Mouse (Mus musculus) lung, embryonic 15.5 days (tissue): Measurements from ENCODE around the gene 1700018B08Rik. TPM values are rescaled to one million over a fixed set of nuclear protein-coding genes. Genes with fewer than 3 reads are reported as not detected.

Source experiments
- ATAC-seq: fragments of 200-750 bp; cut with Nextera tagmentation; 2 replicates; pipeline ENCODE4 v1.8.0; 2017; ENCODE audit warnings: moderate number of reproducible peaks, borderline replicate concordance; ENCODE audit not compliant: low FRiP score, low TSS enrichment; ENCODE audit errors: extremely low read depth
- H3K27ac ChIP-seq: fragments of 300-500 bp; sonication (generic); 2 replicates; pipeline ENCODE4 v1.5.1; 2015; ENCODE audit warnings: moderate library complexity, mild to moderate bottlenecking, inconsistent platforms
- H3K27me3 ChIP-seq: fragments of 300-500 bp; sonication (generic); 2 replicates; pipeline ENCODE4 v1.6.1; 2015; ENCODE audit warnings: inconsistent platforms
- H3K36me3 ChIP-seq: fragments of 300-500 bp; sonication (generic); 2 replicates; pipeline ENCODE4 v1.6.1; 2015; ENCODE audit warnings: inconsistent platforms
- H3K4me1 ChIP-seq: fragments of 300-500 bp; sonication (generic); 2 replicates; pipeline ENCODE4 v1.6.1; 2015; ENCODE audit warnings: inconsistent platforms
- H3K4me2 ChIP-seq: fragments of 300-500 bp; sonication (generic); 2 replicates; pipeline ENCODE4 v1.6.1; 2015; ENCODE audit warnings: inconsistent platforms, mild to moderate bottlenecking, moderate library complexity
- H3K4me3 ChIP-seq: fragments of 300-500 bp; sonication (generic); 2 replicates; pipeline ENCODE4 v1.5.1; 2015; ENCODE audit warnings: mild to moderate bottlenecking, inconsistent platforms
- H3K9ac ChIP-seq: fragments of 300-500 bp; sonication (generic); 2 replicates; pipeline ENCODE4 v1.6.1; 2015; ENCODE audit warnings: inconsistent platforms
- H3K9me3 ChIP-seq: fragments of 300-500 bp; sonication (generic); 2 replicates; pipeline ENCODE4 v1.6.1; 2016; ENCODE audit warnings: inconsistent platforms
- WGBS: fragments of 180-500 bp; shearing (Covaris S2); methylation state at CpG from one replicate; pipeline ENCODE4 v1.1.7; 2015; 5-methylcytosine and 5-hydroxymethylcytosine counted together
- polyA plus RNA-seq: library from polyadenylated mRNA; unstranded; fragments of >200 nt; fragmentation: Nextera tagmentation; extraction: Ambion mirVana; gene quantifications from 2 replicates; pipeline ENCODE4 v1.2.1, GENCODE M21; 2015

The 1700018B08Rik gene
- polyA plus RNA-seq, 1 experiment from 2014 or later = not detected

- peak within 1 kb of the TSS; percentile 79 for H3K4me3 ChIP-seq
- no peaks in the 10 kb centered on the region; the same call in 1 of the 2 replicates for H3K27me3 ChIP-seq
- peak; percentile 92 for ATAC-seq
- peak within 1 kb of the TSS; percentile 69 for H3K9ac ChIP-seq
- no peaks in the 10 kb centered on the region for H3K36me3 ChIP-seq
- peaks cover 25% of the 10 kb centered on the region for H3K4me1 ChIP-seq
- under 1% methylated on average over 56 of the region's 63 CpGs for WGBS
- H3K9me3 ChIP-seq = no peaks in the 10 kb centered on the region
- 0 out of 2 replicates have a peak within 1 kb of the TSS, but pooled peaks have one; percentile 32 for H3K27ac ChIP-seq
- peak within 1 kb of the TSS; percentile 78 for H3K4me2 ChIP-seq
These were observed 34.7 kb upstream of the 1700018B08Rik start, which contains the start of gene Fbxo31 for GRCm38 (mm10) chr8:121578676-121579451. TSS of gene Fbxo31 (minus strand) at chr8:121578806.

GRCm38 (mm10) chr8:121577751-121578675, 33.9 kb upstream of the 1700018B08Rik start:
- H3K27me3 ChIP-seq = no peaks in the 10 kb centered on the region
- H3K4me1 ChIP-seq = peaks cover 34% of the 10 kb centered on the region
- 1% methylated on average over 37 of the region's 44 CpGs for WGBS
- no peaks in the 10 kb centered on the region for H3K36me3 ChIP-seq
- H3K4me2 ChIP-seq = peak overlapping the region; percentile 78
- H3K9ac ChIP-seq = peak overlapping the region; percentile 69
- 0 out of 2 replicates have a peak overlapping the region, but pooled peaks have one; percentile 32 for H3K27ac ChIP-seq
- peak overlapping the region; percentile 79 for H3K4me3 ChIP-seq
- H3K9me3 ChIP-seq = no peaks in the 10 kb centered on the region
- peak; percentile 1; the same call in 1 of the 2 replicates for ATAC-seq

- no peak for ATAC-seq
- Histone ChIP-seq H3K9me3 (no peaks in the 10 kb centered on the region), H3K4me3 (no peak overlapping the region), H3K27me3 (no peaks in the 10 kb centered on the region), H3K4me1 (peaks cover 42% of the 10 kb centered on the region), H3K9ac (no peak overlapping the region), H3K27ac (no peak overlapping the region), H3K36me3 (no peaks in the 10 kb centered on the region), H3K4me2 (no peak overlapping the region)
- 84% methylated on average over 3 of the region's 3 CpGs for WGBS
These were observed 31.5 kb upstream of the 1700018B08Rik start for GRCm38 (mm10) chr8:121575661-121576060.

- Histone ChIP-seq H3K4me1 (peaks cover 48% of the 10 kb centered on the region), H3K4me3 (no peak overlapping the region), H3K9me3 (no peaks in the 10 kb centered on the region), H3K36me3 (no peaks in the 10 kb centered on the region), H3K4me2 (no peak overlapping the region), H3K27me3 (no peaks in the 10 kb centered on the region), H3K9ac (no peak overlapping the region), H3K27ac (no peak overlapping the region)
- peak; percentile 44; the same call in 1 of the 2 replicates for ATAC-seq
- 20% methylated on average over 3 of the region's 3 CpGs for WGBS
These were observed 29.2 kb upstream of the 1700018B08Rik start for GRCm38 (mm10) chr8:121573275-121573674.

GRCm38 (mm10) chr8:121572121-121572520, 28.0 kb upstream of the 1700018B08Rik start:
- Histone ChIP-seq H3K27me3 (no peaks in the 10 kb centered on the region), H3K4me3 (no peak overlapping the region), H3K4me1 (peaks cover 41% of the 10 kb centered on the region), H3K9me3 (no peaks in the 10 kb centered on the region), H3K36me3 (no peaks in the 10 kb centered on the region), H3K4me2 (no peak overlapping the region), H3K27ac (no peak overlapping the region), H3K9ac (no peak overlapping the region)
- WGBS = 66% methylated on average over 7 of the region's 7 CpGs
- no peak for ATAC-seq

GRCm38 (mm10) chr8:121570801-121571200, 26.7 kb upstream of the 1700018B08Rik start:
- H3K36me3 ChIP-seq = no peaks in the 10 kb centered on the region
- no peaks in the 10 kb centered on the region for H3K9me3 ChIP-seq
- no peaks in the 10 kb centered on the region for H3K27me3 ChIP-seq
- peaks cover 34% of the 10 kb centered on the region for H3K4me1 ChIP-seq
- peak overlapping the region; percentile 16 for H3K27ac ChIP-seq
- no peak for ATAC-seq
- WGBS = 54% methylated on average over 17 of the region's 17 CpGs
- H3K4me2 ChIP-seq = peak overlapping the region; percentile 49
- no peak overlapping the region for H3K9ac ChIP-seq
- peak overlapping the region; percentile 23 for H3K4me3 ChIP-seq

GRCm38 (mm10) chr8:121570335-121570734, 26.2 kb upstream of the 1700018B08Rik start:
- H3K4me2 ChIP-seq = peak overlapping the region; percentile 49
- peak overlapping the region; percentile 23 for H3K4me3 ChIP-seq
- peak overlapping the region; percentile 16 for H3K27ac ChIP-seq
- no peak; the same call in 1 of the 2 replicates for ATAC-seq
- no peaks in the 10 kb centered on the region for H3K27me3 ChIP-seq
- no peak overlapping the region for H3K9ac ChIP-seq
- WGBS = 46% methylated on average over 21 of the region's 21 CpGs
- no peaks in the 10 kb centered on the region for H3K36me3 ChIP-seq
- peaks cover 34% of the 10 kb centered on the region for H3K4me1 ChIP-seq
- H3K9me3 ChIP-seq = no peaks in the 10 kb centered on the region

GRCm38 (mm10) chr8:121568321-121568720, 24.2 kb upstream of the 1700018B08Rik start:
- Histone ChIP-seq H3K27ac (no peak overlapping the region), H3K9me3 (no peaks in the 10 kb centered on the region), H3K27me3 (no peaks in the 10 kb centered on the region), H3K36me3 (no peaks in the 10 kb centered on the region), H3K4me1 (peaks cover 28% of the 10 kb centered on the region), H3K9ac (no peak overlapping the region), H3K4me3 (no peak overlapping the region), H3K4me2 (no peak overlapping the region)
- WGBS = 62% methylated on average over 6 of the region's 6 CpGs
- no peak for ATAC-seq

- H3K36me3 ChIP-seq = peaks cover 7% of the 10 kb centered on the region; the same call in 1 of the 2 replicates
- no peak overlapping the region for H3K27ac ChIP-seq
- no peaks in the 10 kb centered on the region for H3K27me3 ChIP-seq
- H3K4me3 ChIP-seq = no peak overlapping the region
- 0 out of 2 replicates have a peak, but pooled peaks cover 6% of the 10 kb centered on the region for H3K4me1 ChIP-seq
- no peak for ATAC-seq
- WGBS = 63% methylated on average over 6 of the region's 6 CpGs
- no peak overlapping the region for H3K9ac ChIP-seq
- H3K4me2 ChIP-seq = no peak overlapping the region
- no peaks in the 10 kb centered on the region for H3K9me3 ChIP-seq
These were observed 19.6 kb upstream of the 1700018B08Rik start for GRCm38 (mm10) chr8:121563701-121564100.

- no peak for ATAC-seq
- Histone ChIP-seq H3K27ac (no peak overlapping the region), H3K9ac (no peak overlapping the region), H3K4me3 (no peak overlapping the region), H3K9me3 (no peaks in the 10 kb centered on the region), H3K4me1 (no peaks in the 10 kb centered on the region), H3K27me3 (no peaks in the 10 kb centered on the region), H3K4me2 (no peak overlapping the region), H3K36me3 (peaks cover 7% of the 10 kb centered on the region; the same call in 1 of the 2 replicates)
- 61% methylated on average over 9 of the region's 9 CpGs for WGBS
These were observed 18.8 kb upstream of the 1700018B08Rik start for GRCm38 (mm10) chr8:121562941-121563351.

- ATAC-seq = no peak
- Histone ChIP-seq H3K9ac (no peak overlapping the region), H3K36me3 (peaks cover 7% of the 10 kb centered on the region; the same call in 1 of the 2 replicates), H3K9me3 (no peaks in the 10 kb centered on the region), H3K27ac (no peak overlapping the region), H3K4me2 (no peak overlapping the region), H3K4me1 (no peaks in the 10 kb centered on the region), H3K27me3 (no peaks in the 10 kb centered on the region), H3K4me3 (no peak overlapping the region)
- WGBS = 72% methylated on average over 15 of the region's 16 CpGs
These were observed 17.7 kb upstream of the 1700018B08Rik start for GRCm38 (mm10) chr8:121561636-121562345.
